Mouse (Mus musculus) MEL (cell line): Measurements from ENCODE around the gene Hsd17b14. TPM values are rescaled to one million over a fixed set of nuclear protein-coding genes. Genes with fewer than 3 reads are reported as not detected.

Source experiments
- DNase-seq: peaks from one replicate; pipeline ENCODE4 v3.0.0; 2011; ENCODE audit warnings: low read depth, low spot score
- H3K27ac ChIP-seq: 2 replicates; pipeline ENCODE4 v1.5.1; 2012; ENCODE audit warnings: low read depth, mild to moderate bottlenecking, control low read depth, low read length, moderate library complexity; ENCODE audit not compliant: control insufficient read depth
- H3K27me3 ChIP-seq, 2 experiments: fragments of 150-350 bp in 1 of 2; sonication (generic) in 1 of 2; 2 replicates each; pipeline ENCODE4 v1.6.1; 2012; ENCODE audit warnings: low read length in 2 of 2, mild to moderate bottlenecking in 2 of 2, improper control_type of control experiment in 1 of 2, moderate library complexity in 1 of 2; ENCODE audit not compliant: insufficient read depth in 2 of 2, control insufficient read depth in 1 of 2
- H3K36me3 ChIP-seq, 2 experiments: 2 replicates each; pipeline ENCODE4 v1.6.1; 2012 to 2014; ENCODE audit warnings: low read length in 2 of 2, improper control_type of control experiment in 1 of 2, inconsistent platforms in 1 of 2, mild to moderate bottlenecking in 1 of 2; ENCODE audit not compliant: insufficient read depth in 2 of 2, control insufficient read depth in 1 of 2
- H3K4me1 ChIP-seq, 2 experiments: fragments of 150-350 bp in 1 of 2; sonication (generic) in 1 of 2; 2 replicates each; pipeline ENCODE4 v1.6.1; 2012; ENCODE audit warnings: low read length in 2 of 2, improper control_type of control experiment in 1 of 2, mild to moderate bottlenecking in 1 of 2; ENCODE audit not compliant: insufficient read depth in 2 of 2, control insufficient read depth in 1 of 2
- H3K4me3 ChIP-seq, 2 experiments: fragments of 150-350 bp in 1 of 2; sonication (generic) in 1 of 2; 2 replicates each; pipeline ENCODE4 v1.5.1; 2012; ENCODE audit warnings: low read depth in 2 of 2, low read length in 2 of 2, mild to moderate bottlenecking in 2 of 2, moderate library complexity in 2 of 2, control low read depth in 1 of 2, improper control_type of control experiment in 1 of 2; ENCODE audit not compliant: control insufficient read depth in 1 of 2, insufficient read depth in 1 of 2
- H3K79me2 ChIP-seq: 2 replicates; pipeline ENCODE4 v1.6.1; 2012; ENCODE audit warnings: mild to moderate bottlenecking, low read length, moderate library complexity; ENCODE audit not compliant: control insufficient read depth, poor library complexity, insufficient read depth
- H3K9ac ChIP-seq: 2 replicates; pipeline ENCODE4 v1.6.1; 2012; ENCODE audit warnings: low read depth, mild to moderate bottlenecking, control low read depth, low read length, moderate library complexity; ENCODE audit not compliant: control insufficient read depth, poor library complexity, severe bottlenecking
- H3K9me3 ChIP-seq: fragments of 150-350 bp; sonication (generic); replicated peaks from 2 replicates; pipeline ENCODE4 v1.6.1; 2012; ENCODE audit warnings: mild to moderate bottlenecking, low read length, improper control_type of control experiment, moderate library complexity; ENCODE audit not compliant: insufficient read depth
- CHD2 ChIP-seq: IDR thresholded peaks from 2 replicates; pipeline ENCODE4 v1.6.1; 2011; ENCODE audit warnings: low read length, improper control_type of control experiment
- E2F4 ChIP-seq: IDR thresholded peaks from 2 replicates; pipeline ENCODE4 v1.6.1; 2011; ENCODE audit warnings: low read depth, low read length, improper control_type of control experiment, borderline replicate concordance
- EP300 ChIP-seq, 2 experiments: IDR thresholded peaks; 2 replicates each; pipeline ENCODE4 v1.6.1; 2011; ENCODE audit warnings: improper control_type of control experiment in 2 of 2, low read length in 2 of 2, low read depth in 1 of 2, mild to moderate bottlenecking in 1 of 2
- ETS1 ChIP-seq: IDR thresholded peaks from 2 replicates; pipeline ENCODE4 v1.6.1; 2012; ENCODE audit warnings: low read depth, mild to moderate bottlenecking, inconsistent platforms, low read length, improper control_type of control experiment, moderate library complexity
- GABPA ChIP-seq: IDR thresholded peaks from 2 replicates; pipeline ENCODE4 v1.6.1; 2012; ENCODE audit warnings: low read depth, mild to moderate bottlenecking, inconsistent platforms, low read length, improper control_type of control experiment, moderate library complexity
- JUND ChIP-seq: IDR thresholded peaks from 2 replicates; pipeline ENCODE4 v1.6.1; 2011; ENCODE audit warnings: low read depth, mild to moderate bottlenecking, improper control_type of control experiment, low read length
- KAT2A ChIP-seq: conservative IDR thresholded peaks from 2 replicates; pipeline ENCODE4 v1.6.1; 2012; ENCODE audit warnings: low read depth, low read length, improper control_type of control experiment, inconsistent platforms
- MAFK ChIP-seq: IDR thresholded peaks from 2 replicates; pipeline ENCODE4 v1.6.1; 2011; ENCODE audit warnings: low read depth, mild to moderate bottlenecking, low read length, improper control_type of control experiment, borderline replicate concordance
- MXI1 ChIP-seq: IDR thresholded peaks from 2 replicates; pipeline ENCODE4 v1.6.1; 2011; ENCODE audit warnings: mild to moderate bottlenecking, low read depth, low read length, improper control_type of control experiment
- MYB ChIP-seq: IDR thresholded peaks from 2 replicates; pipeline ENCODE4 v1.6.1; 2011; ENCODE audit warnings: mild to moderate bottlenecking, low read depth, low read length, improper control_type of control experiment
- NELFE ChIP-seq: IDR thresholded peaks from 2 replicates; pipeline ENCODE4 v1.6.1; 2011; ENCODE audit warnings: low read depth, low read length, improper control_type of control experiment
- NRF1 ChIP-seq: IDR thresholded peaks from 2 replicates; pipeline ENCODE4 v1.6.1; 2014; ENCODE audit warnings: low read depth, mild to moderate bottlenecking, inconsistent platforms, low read length, improper control_type of control experiment, moderate library complexity; ENCODE audit not compliant: poor library complexity, insufficient read depth, severe bottlenecking
- POLR2AphosphoS2 ChIP-seq: IDR thresholded peaks from 2 replicates; pipeline ENCODE4 v1.6.1; 2011; ENCODE audit warnings: low read length, improper control_type of control experiment
- RAD21 ChIP-seq: IDR thresholded peaks from 2 replicates; pipeline ENCODE4 v1.6.1; 2011; ENCODE audit warnings: mild to moderate bottlenecking, low read depth, low read length, improper control_type of control experiment
- TAL1 ChIP-seq: IDR thresholded peaks from 2 replicates; pipeline ENCODE4 v1.6.1; 2012; ENCODE audit warnings: mild to moderate bottlenecking, inconsistent platforms, low read length, moderate library complexity, mixed read lengths
- TBP ChIP-seq: IDR thresholded peaks from 2 replicates; pipeline ENCODE4 v1.8.0; 2011; ENCODE audit warnings: low read depth, low read length, improper control_type of control experiment
- USF1 ChIP-seq: IDR thresholded peaks from 2 replicates; pipeline ENCODE4 v1.6.1; 2014; ENCODE audit warnings: low read depth, mild to moderate bottlenecking, inconsistent platforms, low read length, improper control_type of control experiment, moderate library complexity
- ZC3H11A ChIP-seq: IDR thresholded peaks from 2 replicates; pipeline ENCODE4 v1.6.1; 2012; ENCODE audit warnings: low read depth, mild to moderate bottlenecking, inconsistent platforms, low read length, improper control_type of control experiment
- ZKSCAN1 ChIP-seq: IDR thresholded peaks from 2 replicates; pipeline ENCODE4 v1.6.1; 2012; ENCODE audit warnings: low read depth, mild to moderate bottlenecking, inconsistent platforms, low read length, improper control_type of control experiment, moderate library complexity
- polyA plus RNA-seq, 2 experiments: library from polyadenylated mRNA; stranded (reverse) in 1 of 2; unstranded in 1 of 2; fragments of >175 nt in 1 of 2; fragments of >200 nt in 1 of 2; gene quantifications; 2 replicates each; pipeline versions ENCODE4 v1.2.1 to v1.2.4; 2012; ENCODE audit warnings: low replicate concordance in 2 of 2, low read depth in 1 of 2; ENCODE audit not compliant: insufficient read length in 2 of 2, insufficient read depth in 1 of 2, missing spikeins in 1 of 2
- total RNA-seq: library from RNA; depleted of rRNA; stranded (reverse); fragments of 300-350 nt; gene quantifications from 2 replicates; pipeline ENCODE4 v1.2.3, GENCODE M21; 2012

The Hsd17b14 gene
- total and polyA plus RNA-seq, 3 experiments, result 2.0 to 9.3 TPM; not detected in 1

GRCm38 (mm10) chr7:45574472-45575379 lies 20.0 kb downstream of the Hsd17b14 start:
- Histone ChIP-seq H3K27ac (no peak overlapping the region), H3K4me3 (no peak overlapping the region), H3K9me3 (no peaks in the 10 kb centered on the region), H3K4me1 (peaks cover 8 to 17% of the 10 kb centered on the region in 2 experiments), H3K36me3 (peaks cover 2 to 9% of the 10 kb centered on the region in 2 experiments; a peak in 3 of 4 replicates), H3K27me3 (no peaks in the 10 kb centered on the region), H3K79me2 (peaks cover 10% of the 10 kb centered on the region), H3K9ac (no peak overlapping the region)
- TF ChIP-seq CHD2 (no peak), ZC3H11A (no peak), MXI1 (no peak), ZKSCAN1 (no peak), JUND (no peak), MAFK (no peak), MYB (no peak), TAL1 (no peak), RAD21 (no peak), KAT2A (no peak), EP300 (IDR thresholded peaks at IDR 0.05; ENCODE audit: low read depth in 1 of 2, low read length in 2 of 2) (no peak)
- no peak for DNase-seq

GRCm38 (mm10) chr7:45585923-45586322 lies 31.2 kb downstream of the Hsd17b14 start:
- H3K9ac ChIP-seq, result no peak overlapping the region
- TF ChIP-seq POLR2AphosphoS2 (no peak), RAD21 (no peak), TAL1 (no peak), ZKSCAN1 (no peak), ETS1 (no peak), E2F4 (no peak), MXI1 (no peak), GABPA (no peak), JUND (no peak), NRF1 (no peak), USF1 (no peak), NELFE (no peak), TBP (no peak)
- TF ChIP-seq, all 39 proteins: peak for 0
- no peak for DNase-seq
- H3K27me3 ChIP-seq, result no peaks in the 10 kb centered on the region
- H3K9me3 ChIP-seq, result no peaks in the 10 kb centered on the region
- H3K4me3 ChIP-seq, result no peak overlapping the region
- no peak overlapping the region for H3K27ac ChIP-seq
- H3K4me1 ChIP-seq, result no peaks in the 10 kb centered on the region
- no peaks in the 10 kb centered on the region for H3K79me2 ChIP-seq
- no peaks in the 10 kb centered on the region; a peak in 1 of 4 replicates for H3K36me3 ChIP-seq
